Mouse (Mus musculus): ENCODE data around the gene Lin28b.

The Lin28b gene

GRCm38 (mm10) chr10:45485761-45486602 lies at the start of gene Lin28b:
Gene Lin28b, minus strand, starts transcription at chr10:45486395.
- DNase-seq, result peak; percentile 31

GRCm38 (mm10) chr10:45511764-45512163 lies 25.6 kb upstream of the Lin28b start:
- DNase-seq, result no peak

- DNase-seq, result no peak
Measured at GRCm38 (mm10) chr10:45510662-45511061, 24.5 kb upstream of the Lin28b start.

GRCm38 (mm10) chr10:45500259-45500658 lies 14.1 kb upstream of the Lin28b start:
- DNase-seq, result no peak

GRCm38 (mm10) chr10:45486603-45486946 lies 380 bp upstream of the Lin28b start:
- no peak for DNase-seq

GRCm38 (mm10) chr10:45485226-45485760 lies 902 bp downstream of the Lin28b start:
- no peak for DNase-seq

GRCm38 (mm10) chr10:45483210-45483609 lies 3.0 kb downstream of the Lin28b start:
- DNase-seq, result no peak

- no peak for DNase-seq
Measured at GRCm38 (mm10) chr10:45473663-45474333, 12.4 kb downstream of the Lin28b start.

GRCm38 (mm10) chr10:45473143-45473484 lies 13.1 kb downstream of the Lin28b start:
- DNase-seq, result no peak

- DNase-seq, result no peak
Measured at GRCm38 (mm10) chr10:45472431-45473142, 13.6 kb downstream of the Lin28b start.

- DNase-seq, result no peak
Measured at GRCm38 (mm10) chr10:45471321-45471720, 14.9 kb downstream of the Lin28b start.

- DNase-seq, result no peak
Measured at GRCm38 (mm10) chr10:45470079-45470739, 16.0 kb downstream of the Lin28b start.

- DNase-seq, result no peak
Measured at GRCm38 (mm10) chr10:45469027-45469996, 16.9 kb downstream of the Lin28b start.

GRCm38 (mm10) chr10:45468180-45468915 lies 17.8 kb downstream of the Lin28b start:
- no peak for DNase-seq

GRCm38 (mm10) chr10:45458637-45459036 lies 27.6 kb downstream of the Lin28b start:
- no peak for DNase-seq

- no peak for DNase-seq
Measured at GRCm38 (mm10) chr10:45458074-45458473, 28.1 kb downstream of the Lin28b start.

GRCm38 (mm10) chr10:45446625-45447024 lies 39.6 kb downstream of the Lin28b start:
- no peak for DNase-seq

GRCm38 (mm10) chr10:45446215-45446614 lies 40.0 kb downstream of the Lin28b start:
- no peak for DNase-seq

- DNase-seq, result no peak
Measured at GRCm38 (mm10) chr10:45422372-45422771, 63.8 kb downstream of the Lin28b start.

- DNase-seq, result no peak
Measured at GRCm38 (mm10) chr10:45412144-45412543, 74.1 kb downstream of the Lin28b start.

- DNase-seq, result no peak
Measured at GRCm38 (mm10) chr10:45411741-45412140, 74.5 kb downstream of the Lin28b start.

Measured in cerebellum, postnatal 36 days (tissue).